Mouse (Mus musculus): ENCODE measurements around the gene Dync1li1. TPM values are rescaled to one million over a fixed set of nuclear protein-coding genes. Genes with fewer than 3 reads are reported as not detected.

Dync1li1 gene
- total and polyA plus RNA-seq, 3 experiments: 38.1 to 57.0 (median 43.6) TPM

GRCm38 (mm10) chr9:114733238-114733637 is 44.6 kb downstream of the Dync1li1 start:
- dilution Hi-C loops (cut with MboI; ENCODE audit: extremely low pct_ligation_motif_present, extremely low pct_unique_long_range_greater_than_20kb, low sequenced_read_pairs): no loop called here
- in situ Hi-C loops (cut with MboI; ENCODE audit: low pct_ligation_motif_present, low pct_unique_long_range_greater_than_20kb, low sequenced_read_pairs): no loop called here
- no peak overlapping the region for H3K4me3 ChIP-seq (replicated peaks in 1 of 3; ENCODE audit: low read depth in 2 of 3, low read length in 2 of 3, poor library complexity in 1 of 3)
- TF ChIP-seq TBP (conservative IDR thresholded peaks at IDR 0.05; ENCODE audit: low read depth, low read length): no peak
- TF ChIP-seq CTCF (conservative IDR thresholded peaks at IDR 0.05 in 1 of 2, IDR thresholded peaks at IDR 0.05 in 1 of 2; ENCODE audit: low read depth in 2 of 2, low read length in 2 of 2): no peak
- no peak for TF ChIP-seq CHD2 (IDR thresholded peaks at IDR 0.05; ENCODE audit: low read length)
- TF ChIP-seq ZNF384 (IDR thresholded peaks at IDR 0.05; ENCODE audit: low read depth, low read length): no peak
- no peak for TF ChIP-seq ZC3H11A (IDR thresholded peaks at IDR 0.05; ENCODE audit: low read depth, low read length)
- H3K36me3 ChIP-seq (replicated peaks in 1 of 2; ENCODE audit: control insufficient read depth in 1 of 2, insufficient read depth in 1 of 2, low read length in 1 of 2): peaks cover 6 to 37% of the 10 kb centered on the region in 2 experiments
- no peak overlapping the region for H3K4me2 ChIP-seq (ENCODE audit: insufficient read depth, low read depth, poor library complexity, severe bottlenecking)
- no peak for DNase-seq (ENCODE audit: extremely low read depth)
- H3K79me2 ChIP-seq (replicated peaks; ENCODE audit: control insufficient read depth, extremely low read depth, insufficient read depth, poor library complexity, severe bottlenecking): peaks cover 32% of the 10 kb centered on the region
- no peak overlapping the region for H3K27ac ChIP-seq (ENCODE audit: insufficient read depth, low read depth)
- no peaks in the 10 kb centered on the region for H3K27me3 ChIP-seq (replicated peaks)
- H3K9me3 ChIP-seq (replicated peaks; ENCODE audit: low read length): no peaks in the 10 kb centered on the region
- peaks cover 4 to 39% of the 10 kb centered on the region in 2 experiments for H3K4me1 ChIP-seq (ENCODE audit: control insufficient read depth in 1 of 2, insufficient read depth in 2 of 2)
- H3K9ac ChIP-seq (ENCODE audit: insufficient read depth, low read depth): no peak overlapping the region

- H3K9ac ChIP-seq (ENCODE audit: insufficient read depth, low read depth): no peak overlapping the region
- no peak for DNase-seq (ENCODE audit: extremely low read depth)
- dilution Hi-C loops (cut with MboI; ENCODE audit: extremely low pct_ligation_motif_present, extremely low pct_unique_long_range_greater_than_20kb, low sequenced_read_pairs) (no loop called here), in situ Hi-C loops (cut with MboI; ENCODE audit: low pct_ligation_motif_present, low pct_unique_long_range_greater_than_20kb, low sequenced_read_pairs) (no loop called here)
- H3K27ac ChIP-seq (ENCODE audit: insufficient read depth, low read depth): no peak overlapping the region
- peaks cover 21 to 65% of the 10 kb centered on the region in 2 experiments for H3K36me3 ChIP-seq (replicated peaks in 1 of 2; ENCODE audit: control insufficient read depth in 1 of 2, insufficient read depth in 1 of 2, low read length in 1 of 2)
- H3K9me3 ChIP-seq (replicated peaks; ENCODE audit: low read length): no peaks in the 10 kb centered on the region
- peaks cover 30% of the 10 kb centered on the region for H3K79me2 ChIP-seq (replicated peaks; ENCODE audit: control insufficient read depth, extremely low read depth, insufficient read depth, poor library complexity, severe bottlenecking)
- no peak overlapping the region for H3K4me2 ChIP-seq (ENCODE audit: insufficient read depth, low read depth, poor library complexity, severe bottlenecking)
- H3K27me3 ChIP-seq (replicated peaks): no peaks in the 10 kb centered on the region
- peaks cover 4 to 39% of the 10 kb centered on the region in 2 experiments for H3K4me1 ChIP-seq (ENCODE audit: control insufficient read depth in 1 of 2, insufficient read depth in 2 of 2)
- TF ChIP-seq USF1 (IDR thresholded peaks at IDR 0.05; ENCODE audit: low read depth, low read length): no peak
- TF ChIP-seq IRF4 (IDR thresholded peaks at IDR 0.05; ENCODE audit: low read depth, low read length): no peak
- no peak for TF ChIP-seq ZKSCAN1 (IDR thresholded peaks at IDR 0.05; ENCODE audit: borderline replicate concordance, low read depth, low read length)
- no peak for TF ChIP-seq ETS1 (conservative IDR thresholded peaks at IDR 0.05; ENCODE audit: low read depth, low read length)
- no peak for TF ChIP-seq CTCF (conservative IDR thresholded peaks at IDR 0.05 in 1 of 2, IDR thresholded peaks at IDR 0.05 in 1 of 2; ENCODE audit: low read depth in 2 of 2, low read length in 2 of 2)
- no peak for TF ChIP-seq PAX5 (IDR thresholded peaks at IDR 0.05; ENCODE audit: low read length)
- no peak for TF ChIP-seq MAZ (IDR thresholded peaks at IDR 0.05; ENCODE audit: low read depth, low read length)
- no peak for TF ChIP-seq E2F4 (IDR thresholded peaks at IDR 0.05; ENCODE audit: insufficient replicate concordance, low read depth, low read length)
- TF ChIP-seq CHD2 (IDR thresholded peaks at IDR 0.05; ENCODE audit: low read length): no peak
- no peak for TF ChIP-seq EP300 (IDR thresholded peaks at IDR 0.05; ENCODE audit: low read length)
- no peak for TF ChIP-seq RCOR1 (conservative IDR thresholded peaks at IDR 0.05; ENCODE audit: low read depth, low read length)
- no peak for TF ChIP-seq JUND (conservative IDR thresholded peaks at IDR 0.05; ENCODE audit: low read depth, low read length)
- no peak overlapping the region for H3K4me3 ChIP-seq (replicated peaks in 1 of 3; ENCODE audit: low read depth in 2 of 3, low read length in 2 of 3, poor library complexity in 1 of 3)
These were observed 47.9 kb downstream of the Dync1li1 start for GRCm38 (mm10) chr9:114736442-114736841.

Measured in CH12.LX (cell line).